Mouse (Mus musculus): ENCODE data around the gene Sap30bp. TPM values are rescaled to one million over a fixed set of nuclear protein-coding genes. Genes with fewer than 3 reads are reported as not detected.

The Sap30bp gene
- total and polyA plus RNA-seq, 3 experiments = 72.2 to 275 (median 167) TPM

GRCm38 (mm10) chr11:115970006-115970673, 37.1 kb downstream of the Sap30bp start:
- DNase-seq (ENCODE audit: extremely low read depth) = no peak
- Histone ChIP-seq H3K9me3 (replicated peaks; ENCODE audit: low read length) (no peaks in the 10 kb centered on the region), H3K27me3 (replicated peaks) (peaks cover 17% of the 10 kb centered on the region), H3K4me3 (replicated peaks in 1 of 3; ENCODE audit: low read depth in 2 of 3, low read length in 2 of 3, poor library complexity in 1 of 3) (no peak overlapping the region), H3K36me3 (replicated peaks in 1 of 2; ENCODE audit: control insufficient read depth in 1 of 2, insufficient read depth in 1 of 2, low read length in 1 of 2) (peaks cover 10 to 21% of the 10 kb centered on the region in 2 experiments), H3K4me1 (ENCODE audit: control insufficient read depth in 1 of 2, insufficient read depth in 2 of 2) (peaks cover 14 to 17% of the 10 kb centered on the region in 2 experiments), H3K27ac (ENCODE audit: insufficient read depth, low read depth) (no peak overlapping the region), H3K79me2 (replicated peaks; ENCODE audit: control insufficient read depth, extremely low read depth, insufficient read depth, poor library complexity, severe bottlenecking) (no peaks in the 10 kb centered on the region), H3K4me2 (ENCODE audit: insufficient read depth, low read depth, poor library complexity, severe bottlenecking) (no peak overlapping the region), H3K9ac (ENCODE audit: insufficient read depth, low read depth) (no peak overlapping the region)
- dilution Hi-C loops (cut with MboI; ENCODE audit: extremely low pct_ligation_motif_present, extremely low pct_unique_long_range_greater_than_20kb, low sequenced_read_pairs) (no loop called here), in situ Hi-C loops (cut with MboI; ENCODE audit: low pct_ligation_motif_present, low pct_unique_long_range_greater_than_20kb, low sequenced_read_pairs) (no loop called here)
- TF ChIP-seq SIN3A (IDR thresholded peaks at IDR 0.05; ENCODE audit: low read length) = no peak
- no peak for TF ChIP-seq JUND (conservative IDR thresholded peaks at IDR 0.05; ENCODE audit: low read depth, low read length)
- no peak for TF ChIP-seq POLR2AphosphoS2 (IDR thresholded peaks at IDR 0.05; ENCODE audit: low read depth, low read length)
- no peak for TF ChIP-seq ZC3H11A (IDR thresholded peaks at IDR 0.05; ENCODE audit: low read depth, low read length)
- TF ChIP-seq RAD21 (IDR thresholded peaks at IDR 0.05; ENCODE audit: low read depth, low read length) = no peak
- no peak for TF ChIP-seq NRF1 (IDR thresholded peaks at IDR 0.05; ENCODE audit: low read depth, low read length)
- no peak for TF ChIP-seq MXI1 (IDR thresholded peaks at IDR 0.05; ENCODE audit: low read depth, low read length)
- no peak for TF ChIP-seq CHD2 (IDR thresholded peaks at IDR 0.05; ENCODE audit: low read length)
- TF ChIP-seq SMC3 (IDR thresholded peaks at IDR 0.05; ENCODE audit: low read depth, low read length) = no peak
- no peak for TF ChIP-seq E2F4 (IDR thresholded peaks at IDR 0.05; ENCODE audit: insufficient replicate concordance, low read depth, low read length)
- TF ChIP-seq TBP (conservative IDR thresholded peaks at IDR 0.05; ENCODE audit: low read depth, low read length) = no peak
- TF ChIP-seq HCFC1 (IDR thresholded peaks at IDR 0.05; ENCODE audit: low read depth, low read length) = no peak

GRCm38 (mm10) chr11:115971016-115971415, 37.9 kb downstream of the Sap30bp start:
- Histone ChIP-seq H3K27me3 (replicated peaks) (peaks cover 26% of the 10 kb centered on the region), H3K9ac (ENCODE audit: insufficient read depth, low read depth) (no peak overlapping the region), H3K4me2 (ENCODE audit: insufficient read depth, low read depth, poor library complexity, severe bottlenecking) (no peak overlapping the region), H3K4me3 (replicated peaks in 1 of 3; ENCODE audit: low read depth in 2 of 3, low read length in 2 of 3, poor library complexity in 1 of 3) (no peak overlapping the region), H3K27ac (ENCODE audit: insufficient read depth, low read depth) (no peak overlapping the region), H3K79me2 (replicated peaks; ENCODE audit: control insufficient read depth, extremely low read depth, insufficient read depth, poor library complexity, severe bottlenecking) (no peaks in the 10 kb centered on the region), H3K4me1 (ENCODE audit: control insufficient read depth in 1 of 2, insufficient read depth in 2 of 2) (peaks cover 14 to 21% of the 10 kb centered on the region in 2 experiments), H3K36me3 (replicated peaks in 1 of 2; ENCODE audit: control insufficient read depth in 1 of 2, insufficient read depth in 1 of 2, low read length in 1 of 2) (peaks cover 2 to 13% of the 10 kb centered on the region in 2 experiments), H3K9me3 (replicated peaks; ENCODE audit: low read length) (no peaks in the 10 kb centered on the region)
- in situ Hi-C loops (cut with MboI; ENCODE audit: low pct_ligation_motif_present, low pct_unique_long_range_greater_than_20kb, low sequenced_read_pairs) (no loop called here), dilution Hi-C loops (cut with MboI; ENCODE audit: extremely low pct_ligation_motif_present, extremely low pct_unique_long_range_greater_than_20kb, low sequenced_read_pairs) (no loop called here)
- DNase-seq (ENCODE audit: extremely low read depth) = no peak
- no peak for TF ChIP-seq BHLHE40 (IDR thresholded peaks at IDR 0.05; ENCODE audit: low read depth, low read length)
- no peak for TF ChIP-seq MYC (IDR thresholded peaks at IDR 0.05; ENCODE audit: low read depth, low read length)
- no peak for TF ChIP-seq ELF1 (IDR thresholded peaks at IDR 0.05; ENCODE audit: low read depth, low read length)
- no peak for TF ChIP-seq RAD21 (IDR thresholded peaks at IDR 0.05; ENCODE audit: low read depth, low read length)
- TF ChIP-seq EP300 (IDR thresholded peaks at IDR 0.05; ENCODE audit: low read length) = no peak
- no peak for TF ChIP-seq MAFK (IDR thresholded peaks at IDR 0.05; ENCODE audit: insufficient replicate concordance, low read length)
- no peak for TF ChIP-seq NRF1 (IDR thresholded peaks at IDR 0.05; ENCODE audit: low read depth, low read length)
- no peak for TF ChIP-seq MEF2A (IDR thresholded peaks at IDR 0.05; ENCODE audit: borderline replicate concordance, low read depth, low read length)
- TF ChIP-seq SMC3 (IDR thresholded peaks at IDR 0.05; ENCODE audit: low read depth, low read length) = no peak
- no peak for TF ChIP-seq JUN (IDR thresholded peaks at IDR 0.05; ENCODE audit: insufficient read depth, low read depth, low read length)
